Mouse (Mus musculus): ENCODE data around the gene Smyd1.
"Not testable (repeated sequence)": the region's sequence is repeated elsewhere in the genome, so short reads cannot be mapped to it uniquely, and the experiment has no call there.

Smyd1 gene

DNA sequence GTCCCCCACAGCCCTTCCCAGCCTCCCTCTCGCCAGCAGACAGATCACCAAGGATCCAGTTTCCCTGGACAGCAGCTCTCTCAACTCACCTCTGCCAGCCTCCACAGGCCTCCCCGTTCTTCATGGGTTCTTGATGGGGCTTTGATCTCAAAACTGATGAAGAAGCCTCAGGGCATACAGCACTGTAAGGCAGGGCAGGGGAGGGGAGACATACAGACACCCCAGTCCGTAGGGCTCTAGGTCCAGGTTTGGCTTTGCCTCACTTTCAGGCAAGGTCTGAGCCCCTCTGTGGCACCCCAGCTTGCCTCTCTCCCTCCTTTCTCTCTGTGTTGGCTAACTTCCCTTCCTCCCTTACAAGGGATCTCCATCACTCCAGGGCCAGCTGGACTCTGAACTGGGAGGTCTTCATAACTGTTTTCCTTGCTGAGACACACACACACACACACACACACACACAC, at the start of gene Smyd1:
Smyd1 (minus strand) TSS at position 408 of the 458 bp plus-strand sequence.
- no peak for DNase-seq (ENCODE audit: extremely low read depth, insufficient read length, low spot score)

DNA sequence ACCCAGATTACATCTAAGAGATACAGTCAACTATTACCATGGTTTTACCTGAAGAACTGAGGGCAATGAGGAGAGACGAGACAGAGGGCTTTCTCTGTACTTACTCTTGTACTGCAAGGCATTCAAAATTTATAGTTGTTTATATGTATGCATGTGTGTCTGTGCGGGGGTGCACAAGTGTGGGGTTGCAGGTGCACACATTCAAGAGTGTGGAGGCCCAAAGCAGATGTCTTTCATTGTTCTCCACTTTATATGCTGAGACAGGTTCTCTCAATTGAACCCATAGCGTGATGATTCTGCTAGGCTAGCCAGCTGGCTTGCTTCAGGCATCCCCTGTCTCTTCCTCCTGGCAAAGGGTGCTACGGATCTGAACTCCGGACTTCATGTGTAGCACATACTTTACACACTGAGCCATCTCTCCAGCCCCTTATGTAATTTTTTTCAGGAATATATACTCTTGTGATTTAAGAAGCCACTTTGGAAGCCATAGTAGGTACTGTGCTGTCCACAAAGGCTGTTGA, 49.1 kb upstream of the Smyd1 start:
- DNase-seq (ENCODE audit: extremely low read depth, insufficient read length, low spot score): no peak

DNA sequence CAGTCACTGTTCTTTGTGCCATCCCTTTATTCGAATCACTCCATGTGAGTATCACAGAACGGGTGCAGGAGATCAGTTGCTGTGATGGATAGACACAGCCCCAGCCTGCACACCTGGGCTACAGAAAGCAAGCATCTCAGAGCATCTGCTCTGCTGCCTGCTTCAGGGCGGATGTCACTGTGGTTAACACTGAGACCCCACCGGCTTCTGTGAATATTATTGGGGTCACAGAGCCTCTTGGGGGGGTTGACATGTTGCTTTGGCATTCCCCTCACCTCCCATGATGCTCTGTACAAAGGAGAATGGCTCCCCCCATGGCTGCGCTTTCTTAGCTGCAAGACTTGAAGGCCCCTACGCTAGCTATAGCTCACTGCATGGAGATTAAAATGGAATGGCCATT, 47.4 kb upstream of the Smyd1 start:
- no peak for DNase-seq (ENCODE audit: extremely low read depth, insufficient read length, low spot score)

DNA sequence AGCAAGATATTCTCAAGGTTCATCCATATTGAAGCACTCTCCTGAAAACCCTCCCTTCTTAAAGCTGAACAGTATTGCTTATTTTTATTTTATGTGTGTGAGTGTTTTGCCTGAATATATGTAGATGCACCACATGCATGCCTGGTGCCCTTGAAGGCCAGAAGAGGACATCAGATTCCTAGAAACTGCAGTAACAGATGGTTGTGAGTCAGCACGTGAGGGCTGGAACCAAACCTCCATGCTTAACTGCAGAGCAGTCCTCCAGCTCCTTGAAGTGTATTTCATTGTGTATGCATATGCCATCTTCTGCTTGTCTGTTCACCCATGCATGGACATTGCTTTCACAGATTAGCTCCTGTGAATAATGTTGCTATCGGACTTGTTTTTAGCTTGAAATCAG, 42.0 kb upstream of the Smyd1 start:
- no peak for DNase-seq (ENCODE audit: extremely low read depth, insufficient read length, low spot score)

DNA sequence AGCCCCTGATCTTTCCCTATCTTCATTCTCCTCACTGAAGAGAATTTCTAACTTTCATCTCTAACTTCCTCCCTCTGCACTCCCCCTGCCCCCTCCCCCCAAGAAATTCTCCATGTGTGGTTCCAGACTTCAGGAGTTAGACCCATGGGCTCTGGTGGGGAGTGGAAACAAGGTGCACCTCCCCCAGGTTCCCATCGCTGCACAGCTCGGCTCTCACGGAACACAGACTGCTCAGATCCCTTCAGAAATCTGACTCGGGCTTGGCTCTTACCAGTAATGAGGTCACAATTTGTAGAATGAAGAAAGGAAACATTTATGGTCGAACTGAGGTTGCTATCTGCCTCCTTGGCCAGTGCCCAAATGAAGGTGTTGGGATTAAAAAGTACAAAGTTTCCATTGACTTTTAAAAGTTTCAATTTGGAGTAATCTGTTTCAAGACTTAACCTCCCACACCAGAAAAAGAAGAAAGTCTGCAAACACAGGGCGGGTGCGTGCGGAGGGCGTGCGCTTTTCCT, 39.2 kb upstream of the Smyd1 start:
- no peak for DNase-seq (ENCODE audit: extremely low read depth, insufficient read length, low spot score)

DNA sequence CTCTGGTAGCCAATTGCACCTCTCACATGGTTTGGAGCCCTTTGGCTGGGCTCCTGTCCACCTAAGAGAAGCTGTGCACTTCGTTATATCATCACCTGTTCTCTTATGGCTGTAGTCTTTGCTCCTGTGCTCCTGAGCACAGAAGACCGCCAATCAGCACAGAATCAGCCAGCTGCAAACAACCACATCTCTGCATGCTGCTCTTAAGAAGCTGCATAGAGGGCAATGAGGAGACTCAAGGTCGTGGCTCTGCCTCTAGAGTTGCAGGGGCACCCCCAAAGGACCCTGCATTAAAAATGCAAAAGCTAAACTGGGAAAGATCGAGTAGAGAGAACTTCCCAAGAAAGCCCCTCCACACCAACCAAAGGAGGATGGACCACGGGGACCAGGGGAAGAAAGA, 38.7 kb upstream of the Smyd1 start:
- no peak for DNase-seq (ENCODE audit: extremely low read depth, insufficient read length, low spot score)

DNA sequence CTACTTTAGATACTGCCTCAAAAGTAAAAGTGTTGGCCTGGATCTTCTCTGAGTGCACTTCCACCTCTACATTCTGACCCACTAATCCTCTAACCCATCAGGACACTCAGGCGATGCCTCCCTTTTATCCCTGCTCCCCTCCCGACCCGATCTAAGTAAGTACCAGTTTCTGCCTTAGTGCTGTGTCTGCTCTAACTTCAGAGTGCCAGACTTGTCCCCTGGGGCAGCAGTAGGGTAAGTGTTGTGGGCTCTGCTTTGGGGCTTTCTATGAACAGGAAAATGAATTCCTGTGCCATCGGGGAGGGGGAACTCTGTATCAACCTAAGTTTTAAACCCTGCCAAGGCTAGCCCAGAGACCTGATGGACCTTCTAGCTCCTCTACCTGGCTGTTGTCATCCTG, 38.2 kb upstream of the Smyd1 start:
- DNase-seq (ENCODE audit: extremely low read depth, insufficient read length, low spot score): no peak

DNA sequence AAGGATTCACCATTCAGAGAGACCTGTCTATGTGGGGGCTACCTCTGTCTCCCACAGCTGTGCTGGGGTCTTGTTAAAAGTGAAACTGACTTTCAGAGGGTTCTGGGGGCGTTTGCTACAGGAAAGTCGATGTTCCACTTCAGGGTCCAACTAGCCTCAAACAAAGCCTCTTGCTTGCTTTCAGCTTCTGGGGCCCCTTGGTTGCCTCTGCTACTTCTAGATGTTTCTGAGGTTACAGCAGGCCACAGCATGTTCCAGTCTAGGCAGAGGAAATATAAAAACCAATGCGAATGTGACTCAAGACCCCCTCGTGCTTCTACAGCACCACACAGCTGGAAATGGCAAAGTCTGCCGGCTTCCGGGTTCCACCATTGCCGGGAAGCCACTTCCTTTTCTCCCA, 35.5 kb upstream of the Smyd1 start:
- DNase-seq (ENCODE audit: extremely low read depth, insufficient read length, low spot score): no peak

DNA sequence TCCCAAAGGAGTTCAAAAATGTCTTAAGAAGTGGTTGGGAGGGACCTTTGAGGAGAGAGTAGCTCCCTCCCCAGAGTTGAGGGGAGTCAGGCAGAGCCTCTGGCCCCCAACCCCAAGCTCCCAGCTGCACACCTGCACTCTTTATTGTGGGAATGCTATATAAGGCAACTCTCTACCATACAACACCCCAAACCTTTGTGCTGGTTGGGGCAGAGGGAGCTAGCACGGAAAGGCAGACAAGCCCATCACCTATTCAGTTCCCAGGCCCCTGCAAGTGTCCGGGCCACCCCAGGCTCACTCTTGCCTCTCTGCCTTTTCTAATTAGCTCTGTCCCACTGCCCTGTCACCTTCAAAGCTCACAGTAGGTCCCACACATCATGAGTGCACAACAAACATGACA, 31.7 kb upstream of the Smyd1 start:
- no peak for DNase-seq (ENCODE audit: extremely low read depth, insufficient read length, low spot score)

DNA sequence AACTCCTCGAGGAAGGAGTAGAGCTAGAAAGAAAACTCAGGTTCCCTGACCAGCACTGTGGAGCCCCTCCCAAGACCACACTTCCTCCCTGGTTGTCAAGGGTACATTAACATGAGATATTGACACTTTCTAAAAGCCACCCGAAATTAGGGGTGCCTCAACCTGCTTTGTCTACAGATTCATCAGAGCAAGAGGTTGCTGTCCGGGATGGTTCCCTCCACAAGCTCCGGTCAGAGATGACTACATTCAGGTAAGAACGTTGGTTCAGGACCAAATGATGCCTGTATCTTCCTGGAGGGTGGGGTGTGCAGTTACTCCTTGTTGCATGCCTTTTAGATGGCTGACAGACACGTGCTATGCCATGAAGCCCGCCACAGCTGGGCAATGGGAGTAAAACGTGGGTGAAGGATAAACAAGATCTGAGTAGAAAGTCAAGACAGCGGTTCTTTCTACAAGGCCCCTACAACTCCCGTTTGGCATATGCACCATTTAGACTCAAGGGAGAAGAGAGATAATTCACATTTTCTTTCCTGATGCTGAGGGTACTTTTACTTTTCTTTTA, 30.9 kb upstream of the Smyd1 start:
- no peak for DNase-seq (ENCODE audit: extremely low read depth, insufficient read length, low spot score)

DNA sequence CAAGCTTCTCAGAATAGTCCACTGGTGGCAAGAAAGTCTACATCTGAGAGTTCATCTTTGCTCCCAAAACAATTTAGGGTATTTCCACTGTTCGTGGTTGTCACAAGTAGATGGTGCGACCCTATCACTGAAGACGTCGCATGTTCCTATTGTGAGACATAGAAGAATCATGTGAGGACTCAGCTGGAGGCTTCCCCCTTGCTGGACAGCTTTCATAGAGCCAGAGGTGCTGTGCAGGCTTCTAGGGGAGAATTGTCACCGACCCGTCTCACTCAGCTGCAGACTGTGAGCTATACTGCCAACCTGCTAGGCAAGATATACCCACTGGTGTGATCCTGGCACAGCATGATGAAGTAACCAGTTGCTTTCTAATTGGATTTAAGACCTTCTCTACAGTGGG, 30.2 kb upstream of the Smyd1 start:
- no peak for DNase-seq (ENCODE audit: extremely low read depth, insufficient read length, low spot score)

DNA sequence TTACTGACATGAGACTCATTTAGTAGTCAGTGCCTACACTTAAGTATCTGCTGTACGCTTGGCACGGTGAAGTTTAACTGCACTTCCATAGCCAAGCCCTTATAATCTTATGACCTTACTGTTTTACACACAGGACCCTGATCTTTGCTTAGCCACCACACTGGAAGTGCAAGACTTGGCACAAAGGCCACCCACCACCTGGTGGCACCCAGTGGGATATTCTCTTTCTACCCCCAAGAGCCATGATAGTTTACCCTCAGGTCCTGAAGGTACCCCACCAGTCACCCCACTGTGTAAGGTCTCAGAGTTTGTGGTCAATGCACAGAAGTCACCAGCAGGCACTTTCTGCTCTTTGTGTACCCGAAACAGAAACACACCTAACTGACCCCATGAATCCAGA, 29.2 kb upstream of the Smyd1 start:
- DNase-seq (ENCODE audit: extremely low read depth, insufficient read length, low spot score): no peak

DNA sequence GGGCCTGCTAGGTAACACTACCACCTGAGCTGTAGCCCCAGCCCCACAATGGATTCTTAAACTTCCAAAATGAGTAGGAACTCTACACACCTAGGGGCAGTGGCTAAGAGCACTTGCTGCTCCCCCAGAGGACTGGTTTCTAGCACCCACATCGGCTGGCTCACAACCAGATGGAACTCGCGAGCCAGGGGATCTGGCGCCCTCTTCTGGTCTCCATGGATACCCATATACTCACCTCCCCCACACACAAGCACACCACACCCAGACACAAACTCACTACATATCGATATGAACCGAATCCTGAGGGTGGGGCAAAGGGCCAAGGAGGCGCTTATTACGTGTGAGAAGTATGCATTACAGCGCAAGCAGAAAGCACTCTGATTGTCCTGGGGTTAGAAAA, 26.0 kb upstream of the Smyd1 start:
- DNase-seq (ENCODE audit: extremely low read depth, insufficient read length, low spot score): no peak

DNA sequence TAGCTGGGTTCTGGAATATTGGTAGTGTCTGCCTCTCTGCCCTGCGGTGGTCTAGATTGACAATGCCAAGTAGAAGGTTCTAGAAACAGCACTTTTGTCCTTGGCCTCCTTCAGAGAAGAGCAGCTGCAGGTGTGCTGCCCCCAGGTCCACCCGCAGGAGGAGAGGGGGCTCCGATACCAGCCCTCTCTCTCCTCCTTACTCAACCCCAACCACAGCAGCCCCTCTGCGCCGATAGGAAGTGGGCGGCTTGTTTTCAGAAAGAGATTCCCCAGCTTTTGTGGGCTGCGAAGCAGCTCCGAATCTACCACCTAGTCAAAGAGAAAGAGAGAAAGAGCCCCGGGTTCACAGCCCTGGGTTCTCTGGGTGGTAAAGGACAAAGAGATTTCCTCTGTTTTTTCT, 19.1 kb upstream of the Smyd1 start:
- no peak for DNase-seq (ENCODE audit: extremely low read depth, insufficient read length, low spot score)

DNA sequence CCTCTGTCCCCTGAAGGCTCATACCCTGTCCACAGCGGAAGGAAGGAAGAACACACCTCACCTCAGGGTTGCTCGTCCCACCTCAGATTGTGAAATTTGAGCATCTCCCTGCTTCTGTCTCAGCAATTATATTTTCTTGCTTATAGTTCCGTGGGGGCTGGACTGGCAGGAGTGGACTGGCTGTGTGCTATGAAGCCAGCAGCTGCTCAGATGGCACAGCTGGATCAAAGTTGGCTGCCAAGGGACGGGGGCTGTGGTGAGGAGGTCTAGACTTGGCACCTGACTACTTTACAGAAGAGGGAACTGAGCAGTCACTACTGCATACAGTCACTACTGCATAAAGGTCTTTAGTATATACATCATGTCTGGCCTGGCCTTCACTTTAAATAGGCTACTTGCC, 17.3 kb upstream of the Smyd1 start:
- DNase-seq (ENCODE audit: extremely low read depth, insufficient read length, low spot score): no peak

DNA sequence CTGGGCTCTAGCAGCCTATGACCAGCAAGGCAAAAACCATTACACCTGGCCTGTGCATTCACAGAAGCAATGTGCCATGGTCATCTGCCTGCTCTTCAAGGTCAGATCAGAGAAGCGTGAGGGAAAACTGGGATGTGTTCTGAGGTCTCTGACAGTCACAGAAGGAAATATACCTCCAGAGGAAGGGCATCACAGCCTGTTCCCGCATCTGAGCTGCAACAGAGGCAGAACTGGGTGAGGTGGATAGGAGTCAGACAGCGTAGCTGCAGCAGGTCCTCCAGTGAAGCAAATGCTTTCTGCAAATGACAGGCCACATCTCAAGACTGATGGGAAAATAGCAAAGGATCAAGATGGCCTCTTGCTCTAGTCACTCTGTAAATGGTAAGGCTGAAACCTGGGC, 16.9 kb upstream of the Smyd1 start:
- no peak for DNase-seq (ENCODE audit: extremely low read depth, insufficient read length, low spot score)

DNA sequence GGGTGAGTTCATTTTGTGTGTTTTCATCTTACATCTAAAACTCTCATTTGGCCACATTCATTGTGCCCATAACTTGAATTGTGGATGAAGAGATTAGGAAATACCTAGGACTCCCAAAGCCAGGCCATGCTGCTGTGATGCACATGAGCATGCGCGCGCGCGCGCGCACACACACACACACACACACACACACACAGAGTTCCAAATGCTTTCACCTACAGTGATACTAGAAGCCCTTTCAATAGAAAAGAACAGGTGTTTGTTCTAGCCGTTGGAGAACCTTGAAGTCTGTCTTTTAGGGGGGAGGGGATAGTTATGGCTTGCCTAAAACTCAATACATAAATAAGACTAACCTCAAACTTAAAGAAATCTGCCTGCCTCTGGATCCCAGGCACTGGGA, 15.6 kb upstream of the Smyd1 start:
- DNase-seq (ENCODE audit: extremely low read depth, insufficient read length, low spot score): no peak

DNA sequence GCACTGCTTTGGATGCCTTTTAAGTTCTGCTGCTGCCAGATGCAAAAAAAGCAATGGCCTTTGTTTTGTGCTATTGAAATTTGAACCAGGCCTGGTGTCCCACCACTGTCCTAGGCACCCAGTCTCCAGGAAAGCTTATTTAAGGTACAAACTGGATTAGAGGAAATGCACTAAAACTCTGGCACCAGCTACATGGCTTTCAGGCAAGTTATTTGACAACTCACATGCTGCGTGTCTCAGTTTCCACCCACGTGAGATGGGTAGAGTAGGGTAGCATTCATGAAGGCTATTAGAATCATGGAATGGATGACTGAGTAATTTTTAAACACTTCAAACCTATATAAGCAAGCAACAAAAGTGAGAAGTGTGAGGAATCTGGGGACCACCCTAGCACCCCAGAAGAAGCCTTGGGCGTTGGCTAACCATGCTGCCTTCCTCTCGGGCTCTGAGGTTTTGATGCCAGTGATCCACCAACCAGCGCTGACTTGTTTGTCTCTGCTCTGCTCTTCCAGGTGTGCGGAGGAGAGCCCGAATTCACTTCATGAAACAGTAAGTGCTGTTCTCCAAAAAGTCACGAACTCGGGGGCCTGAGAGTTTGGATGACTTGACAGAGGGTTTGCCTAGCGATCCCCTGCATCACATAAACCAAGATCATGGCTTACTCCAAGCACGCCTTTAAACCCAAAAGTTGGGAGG, 11.7 kb upstream of the Smyd1 start:
- DNase-seq (ENCODE audit: extremely low read depth, insufficient read length, low spot score): no peak

DNA sequence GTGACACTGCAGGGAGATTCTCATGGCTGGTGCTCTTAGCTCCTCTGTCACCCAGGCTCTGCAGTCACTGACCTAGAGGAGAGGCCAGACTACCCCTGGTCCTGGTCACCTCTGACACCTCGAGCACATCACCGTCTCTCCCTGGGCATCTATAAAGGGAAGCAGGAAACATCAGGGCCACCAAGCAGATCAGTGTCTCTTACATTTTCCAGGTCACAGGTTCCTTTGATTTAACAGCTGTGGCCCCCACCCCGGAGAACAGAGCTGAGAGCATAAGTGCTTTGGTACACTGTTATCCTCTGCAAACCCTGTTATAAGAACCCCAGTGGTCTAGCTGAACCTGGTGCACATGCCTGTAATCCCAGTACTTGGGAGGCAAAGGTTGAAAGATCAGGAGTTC, 11.0 kb upstream of the Smyd1 start:
- no peak for DNase-seq (ENCODE audit: extremely low read depth, insufficient read length, low spot score)

DNA sequence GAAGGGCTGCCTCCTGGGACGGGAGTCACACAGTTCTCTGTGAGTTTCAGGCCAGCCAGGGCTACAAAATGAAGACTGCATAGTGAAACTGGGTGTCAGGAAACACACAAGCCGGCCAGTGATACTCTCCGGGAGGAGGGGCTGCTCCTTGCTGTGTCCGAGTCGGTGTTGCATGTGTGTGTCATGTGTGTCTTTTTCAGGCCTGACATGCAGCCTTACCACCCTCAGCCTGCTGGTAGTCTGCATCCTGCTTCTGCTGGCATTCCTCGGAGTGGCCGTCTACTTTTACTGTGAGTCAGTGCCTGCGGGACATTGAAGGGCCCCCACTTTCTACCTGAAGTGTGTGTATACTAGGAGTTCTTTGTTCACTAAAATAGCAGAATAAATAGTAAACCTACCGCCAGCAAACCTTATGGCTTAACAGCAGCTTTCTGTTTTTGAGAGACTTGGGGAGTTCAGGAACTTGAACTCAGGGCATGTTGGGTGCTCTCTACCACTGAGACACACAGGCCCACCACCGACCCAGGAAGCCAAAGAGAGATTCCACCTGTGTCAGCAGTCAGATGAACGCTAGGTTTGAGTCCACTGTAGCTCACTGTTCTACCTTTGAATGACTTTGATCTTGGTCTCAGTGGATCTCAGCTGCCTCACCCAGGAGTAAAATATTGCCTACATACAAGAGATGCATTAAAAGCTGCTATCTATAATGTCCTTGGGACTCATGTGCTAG, 10.4 kb upstream of the Smyd1 start:
- DNase-seq (ENCODE audit: extremely low read depth, insufficient read length, low spot score): no peak

DNA sequence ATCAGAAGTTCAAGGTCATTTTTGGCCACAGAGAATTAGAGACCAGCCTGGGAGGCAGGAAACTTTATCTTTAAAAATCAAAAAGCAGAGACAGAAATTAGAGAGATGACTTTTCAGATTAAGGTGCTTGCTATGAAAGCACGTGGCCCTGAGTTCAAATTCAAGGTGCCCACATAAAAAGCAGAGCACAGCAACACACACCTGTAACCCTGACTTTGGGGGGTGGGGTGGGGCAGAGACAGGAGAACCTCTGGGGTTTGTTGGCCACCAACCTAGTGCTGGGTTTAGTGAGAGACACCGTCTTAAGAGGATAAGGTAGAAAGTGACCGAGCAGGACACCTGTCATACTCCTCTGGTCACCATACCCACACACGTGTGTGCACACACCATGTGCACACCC, 9.5 kb upstream of the Smyd1 start:
- not testable (repeated sequence) for DNase-seq (ENCODE audit: extremely low read depth, insufficient read length, low spot score)

DNA sequence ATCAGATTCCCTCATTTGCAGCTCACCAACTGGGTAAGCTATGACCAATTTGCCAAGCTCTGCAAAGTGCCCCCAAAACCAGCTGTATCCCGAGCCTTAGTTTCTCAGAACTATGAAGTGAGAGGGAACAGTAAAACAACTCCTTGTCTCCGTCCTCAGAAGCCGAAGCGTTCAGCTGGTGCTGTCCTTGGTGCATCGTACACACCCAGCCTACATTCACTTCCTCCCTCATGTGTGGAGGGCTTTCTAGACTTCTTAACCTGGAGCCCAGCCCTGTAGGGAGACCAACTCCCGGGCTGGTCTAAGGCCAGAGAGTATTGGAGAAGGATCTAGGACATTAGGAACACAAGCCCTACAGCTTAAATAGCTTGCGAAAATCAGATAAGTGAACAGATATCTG, 8.5 kb upstream of the Smyd1 start:
- DNase-seq (ENCODE audit: extremely low read depth, insufficient read length, low spot score): no peak
